Mouse (Mus musculus): ENCODE measurements around the gene Slc5a4a.

DNA sequence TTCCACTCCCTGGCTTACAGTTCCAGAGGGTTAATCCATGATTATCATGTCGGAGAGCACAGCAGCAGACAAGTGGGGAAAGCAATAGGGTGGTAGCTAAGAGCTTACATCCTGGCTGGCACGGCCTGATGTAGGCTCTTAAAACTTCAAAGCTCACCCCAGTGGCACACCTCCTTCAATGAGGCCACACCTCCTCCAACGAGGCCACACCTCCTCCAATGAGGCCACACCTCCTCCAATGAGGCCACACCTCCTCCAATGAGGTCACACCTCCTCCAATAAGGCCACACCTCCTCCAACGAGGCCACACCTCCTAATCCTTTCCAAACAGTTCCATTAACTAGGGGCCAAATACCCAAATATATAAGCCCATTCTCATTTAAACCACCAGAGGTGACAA is 66.9 kb downstream of the Slc5a4a start:
- TF ChIP-seq MYOG (IDR thresholded peaks at IDR 0.05; ENCODE audit: control insufficient read depth, extremely low read depth, insufficient read length), result no peak
- TF ChIP-seq USF1 (IDR thresholded peaks at IDR 0.05; ENCODE audit: low read depth), result no peak
